22 mouse cellular contexts compared by ENCODE assay signal in the genomic region with DNA sequence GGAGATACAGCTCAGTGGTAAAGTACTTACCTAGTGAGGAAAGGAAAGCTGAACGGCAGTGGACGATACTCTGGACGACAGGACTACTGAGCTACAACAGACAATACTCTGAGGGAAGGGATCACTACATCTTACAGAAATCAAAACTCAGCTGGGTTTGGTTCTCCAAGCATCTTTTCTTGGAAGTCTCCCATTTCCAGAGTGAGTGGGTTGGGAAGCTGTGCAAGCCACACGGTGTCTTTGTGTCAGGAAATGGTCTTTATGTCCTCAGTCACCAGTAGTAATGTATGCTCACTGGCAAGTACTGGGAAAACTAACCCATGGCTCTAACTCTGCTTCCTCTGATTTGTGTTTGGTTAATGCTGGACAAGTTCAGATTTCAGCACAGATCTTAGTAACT.
"Had no signal": no experiment of that assay in that cellular context is flagged by ENCODE, and none has a peak within 500 bp of the region (broad histone marks: within the 10 kb centered on the region; RNA-seq: fewer than 3 reads in every experiment).

No protein-coding gene starts in this region.

- ATAC-seq: hindbrain, embryonic 16.5 days; hindbrain, postnatal 0 days; inflammation-experienced regulatory T-cells, adult 6 months; intestine, embryonic 15.5 days; intestine, embryonic 16.5 days; intestine, postnatal 0 days had no signal

- DNase-seq: heart, postnatal 10 days; heart, postnatal 14 days; heart, postnatal 36 days; heart, postnatal 4 days; kidney, adult 11 months; kidney, adult 18-20 months; kidney, adult 2 months; kidney, adult 8-10 months; kidney, adult 9 months; kidney, postnatal 10 days; kidney, postnatal 14 days; kidney, postnatal 25 days; kidney, postnatal 36 days; kidney, postnatal 4 days; layer of hippocampus, adult 9-11 months; layer of hippocampus, postnatal 36 days had no signal
